8 mouse cellular contexts compared by ENCODE assay signal in the genomic region with DNA sequence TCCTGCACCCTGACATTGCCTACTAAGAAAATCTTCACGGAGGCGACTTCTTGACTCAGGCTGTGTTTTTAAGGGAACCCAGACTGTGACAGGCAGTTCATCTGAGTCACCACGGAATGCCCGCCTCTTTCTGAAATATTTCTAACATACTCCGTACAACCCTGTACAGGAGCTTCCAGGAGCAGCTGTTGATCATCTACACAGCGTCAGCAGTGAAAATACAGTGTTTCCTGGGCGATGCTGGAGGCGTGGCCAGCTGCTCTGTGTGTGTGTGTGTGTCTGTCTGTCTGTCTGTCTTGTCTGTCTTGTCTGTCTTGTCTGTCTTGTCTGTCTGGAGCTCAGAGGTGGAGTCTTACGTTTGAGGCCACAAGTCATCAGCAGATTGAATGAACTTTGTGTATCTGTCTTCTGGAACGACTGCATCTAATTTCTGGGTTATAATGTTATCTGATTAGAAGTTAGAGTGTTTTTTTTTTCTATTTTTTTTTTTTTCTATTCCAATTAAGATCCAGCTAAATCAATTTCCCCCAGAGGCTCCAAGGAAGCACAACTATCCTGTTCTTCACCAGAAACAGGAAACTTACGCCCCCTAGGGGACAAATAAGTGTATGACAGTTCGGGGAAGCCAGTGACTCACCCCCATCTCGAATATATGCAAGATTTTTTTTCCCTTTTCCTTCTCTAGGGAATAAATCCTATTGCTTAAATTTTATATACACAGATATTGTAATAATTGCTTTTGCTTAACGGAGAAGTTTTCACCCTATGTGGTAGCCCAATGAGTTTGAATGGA. TPM values are rescaled to one million over a fixed set of nuclear protein-coding genes. Genes with fewer than 3 reads are reported as not detected.
DNase-seq lines count a peak whose midpoint lies in the region; ATAC-seq lines count a peak whose summit lies in the region.

No protein-coding gene starts in this region.

- no peak overlapping the region for H3K9ac ChIP-seq in intestine, embryonic 14.5 days (ENCODE audit: low read length)
- no peak overlapping the region for H3K9ac ChIP-seq in intestine, embryonic 16.5 days (ENCODE audit: low read depth, low read length)

- WGBS in intestine, embryonic 14.5 days: 34% methylated on average over 14 of the region's 14 CpGs
- WGBS in intestine, embryonic 16.5 days: 35% methylated on average over 14 of the region's 14 CpGs

- H3K4me2 ChIP-seq in intestine, embryonic 14.5 days (ENCODE audit: low read length): 0 out of 2 replicates have a peak overlapping the region, but pooled peaks have one; percentile 14
- H3K4me2 ChIP-seq in intestine, embryonic 16.5 days (ENCODE audit: low read depth, low read length): no peak overlapping the region

- DNase-seq in intestine, embryonic 14.5 days (ENCODE audit: low spot score): no peak
- DNase-seq in adrenal gland, adult 2 months: peak; percentile 70
- DNase-seq in forelimb bud, embryonic 11.5 days (ENCODE audit: low read depth, low spot score): peak; percentile 39
- peak; percentile 79 to 89 for DNase-seq in left cerebral cortex, postnatal 14 days (ENCODE audit: low spot score in 2 of 2)
- DNase-seq in right cerebral cortex, adult 18-20 months: peak; percentile 79
- no peak for DNase-seq in spleen, postnatal 4 days (ENCODE audit: low spot score in 2 of 2)

- no peaks in the 10 kb centered on the region for H3K9me3 ChIP-seq in intestine, embryonic 14.5 days (ENCODE audit: control insufficient read depth, low read length)
- no peaks in the 10 kb centered on the region for H3K9me3 ChIP-seq in intestine, embryonic 16.5 days (ENCODE audit: control insufficient read depth, low read length)

- peaks cover 5% of the 10 kb centered on the region; the same call in 1 of the 2 replicates for H3K4me1 ChIP-seq in intestine, embryonic 14.5 days (replicated peaks; ENCODE audit: control insufficient read depth, insufficient read depth, low read length)
- peaks cover 6% of the 10 kb centered on the region; the same call in 1 of the 2 replicates for H3K4me1 ChIP-seq in intestine, embryonic 16.5 days (ENCODE audit: control insufficient read depth, insufficient read depth, low read length)

- no peaks in the 10 kb centered on the region for H3K36me3 ChIP-seq in intestine, embryonic 14.5 days (ENCODE audit: control insufficient read depth, insufficient read depth, low read length)
- H3K36me3 ChIP-seq in intestine, embryonic 16.5 days (ENCODE audit: control insufficient read depth, insufficient read depth, low read length): no peaks in the 10 kb centered on the region

- no peak overlapping the region for H3K27ac ChIP-seq in intestine, embryonic 14.5 days (ENCODE audit: low read depth)
- H3K27ac ChIP-seq in intestine, embryonic 16.5 days (ENCODE audit: low read length): no peak overlapping the region

- intact Hi-C loops in left cerebral cortex, postnatal 14 days (cut with DNase I): no loop called here

- 0 out of 2 replicates have a peak, but pooled peaks have one; percentile 10 for ATAC-seq in intestine, embryonic 14.5 days (replicated peaks; ENCODE audit: low FRiP score, low TSS enrichment, low read depth)
- ATAC-seq in intestine, embryonic 16.5 days: no peak
- ATAC-seq in CD4-positive, CD25-positive, alpha-beta regulatory T cell, adult 4 months: peak; percentile 79

- H3K4me3 ChIP-seq in intestine, embryonic 14.5 days (ENCODE audit: low read depth, low read length): no peak overlapping the region
- no peak overlapping the region for H3K4me3 ChIP-seq in intestine, embryonic 16.5 days (ENCODE audit: low read length)

- H3K27me3 ChIP-seq in intestine, embryonic 14.5 days (replicated peaks; ENCODE audit: control insufficient read depth, insufficient read depth, low read length): no peaks in the 10 kb centered on the region
- no peaks in the 10 kb centered on the region; the same call in 1 of the 2 replicates for H3K27me3 ChIP-seq in intestine, embryonic 16.5 days (replicated peaks; ENCODE audit: control insufficient read depth, insufficient read depth, low read length)

RNA-seq across cellular contexts. Expression of a gene that starts 47.1 kb away (rescaled TPM):
- polyA plus RNA-seq in intestine, embryonic 14.5 days (2014; fragmentation: Nextera tagmentation; extraction: Ambion mirVana): 0.07 and 0.08 TPM in 2 replicates
- 0.43 and 0.56 TPM in 2 replicates for polyA plus RNA-seq in intestine, embryonic 16.5 days (2015; fragmentation: Nextera tagmentation; extraction: Ambion mirVana)
- 100 to 1,000 TPM; 144 to 219 TPM for polyA plus RNA-seq in CD4-positive, CD25-positive, alpha-beta regulatory T cell, adult 4 months (2017; shearing (Covaris generic))
- total RNA-seq in adrenal gland, adult 2 months (2021): not detected
- 0.06 TPM in 1 of 2 replicates, not detected in the other for polyA plus RNA-seq in adrenal gland, adult 2 months (2012; rRNA removed)
- total RNA-seq in left cerebral cortex, postnatal 14 days (2021): not detected

Comparison
In these comparisons a context has a peak if more than half of its experiments do, and no peak if none do; other contexts are left out.
1. DNase-seq: peak in adrenal gland, adult 2 months (single experiment), forelimb bud, embryonic 11.5 days (single experiment), left cerebral cortex, postnatal 14 days (2 of 2) and right cerebral cortex, adult 18-20 months (single experiment); none in intestine, embryonic 14.5 days (single experiment) and spleen, postnatal 4 days (0 of 2).
2. RNA of a gene that starts 47.1 kb away (polyA plus RNA-seq): 144 to 219 TPM in CD4-positive, CD25-positive, alpha-beta regulatory T cell, adult 4 months; 0.43 to 0.56 TPM in intestine, embryonic 16.5 days, 0.07 to 0.08 TPM in intestine, embryonic 14.5 days and 0.06 TPM in adrenal gland, adult 2 months; every median in the first group is over 10 times any median in the second.